Mouse (Mus musculus): ENCODE data around the gene Ntm. TPM values are rescaled to one million over a fixed set of nuclear protein-coding genes. Genes with fewer than 3 reads are reported as not detected.

Gene Ntm
- total and polyA plus RNA-seq, 3 experiments: 1.6 to 1.9 (median 1.8) TPM

- no peak overlapping the region for H3K9ac ChIP-seq (ENCODE audit: low read depth, low read length)
- TF ChIP-seq POLR2A (IDR thresholded peaks at IDR 0.05; ENCODE audit: insufficient read depth, low read depth, low read length) (no peak), CTCF (IDR thresholded peaks at IDR 0.05) (no peak)
- no peaks in the 10 kb centered on the region for H3K27me3 ChIP-seq (ENCODE audit: control insufficient read depth, insufficient read depth, low read length)
- H3K4me1 ChIP-seq (ENCODE audit: control insufficient read depth, insufficient read depth, low read length): no peaks in the 10 kb centered on the region
- no peaks in the 10 kb centered on the region for H3K36me3 ChIP-seq (ENCODE audit: control insufficient read depth, insufficient read depth, low read length)
- intact Hi-C loops (cut with DNase I): no loop called here
- no peak for DNase-seq
- H3K27ac ChIP-seq: no peak overlapping the region
- 78% methylated on average over 3 of the region's 3 CpGs for WGBS
- no peak overlapping the region for H3K4me3 ChIP-seq
- no peaks in the 10 kb centered on the region for H3K79me2 ChIP-seq (replicated peaks; ENCODE audit: control insufficient read depth, insufficient read depth, low read length)
These were observed 593.3 kb downstream of the Ntm start for GRCm38 (mm10) chr9:29369621-29370020.

- Histone ChIP-seq H3K79me2 (replicated peaks; ENCODE audit: control insufficient read depth, insufficient read depth, low read length) (no peaks in the 10 kb centered on the region), H3K4me1 (ENCODE audit: control insufficient read depth, insufficient read depth, low read length) (no peaks in the 10 kb centered on the region; the same call in 1 of the 2 replicates), H3K4me3 (no peak overlapping the region), H3K9ac (ENCODE audit: low read depth, low read length) (no peak overlapping the region), H3K36me3 (ENCODE audit: control insufficient read depth, insufficient read depth, low read length) (no peaks in the 10 kb centered on the region), H3K27ac (no peak overlapping the region), H3K27me3 (ENCODE audit: control insufficient read depth, insufficient read depth, low read length) (no peaks in the 10 kb centered on the region)
- no peak for DNase-seq
- 70% methylated on average over 3 of the region's 3 CpGs for WGBS
- intact Hi-C loops (cut with DNase I): no loop called here
- TF ChIP-seq EP300 (IDR thresholded peaks at IDR 0.05; ENCODE audit: insufficient read depth, low read depth, low read length) (no peak), POLR2A (IDR thresholded peaks at IDR 0.05; ENCODE audit: insufficient read depth, low read depth, low read length) (no peak), CTCF (IDR thresholded peaks at IDR 0.05) (no peak)
These were observed 594.6 kb downstream of the Ntm start for GRCm38 (mm10) chr9:29368291-29368690.

- H3K4me1 ChIP-seq (ENCODE audit: control insufficient read depth, insufficient read depth, low read length): no peaks in the 10 kb centered on the region
- 80% methylated on average over 4 of the region's 4 CpGs for WGBS
- no peak for TF ChIP-seq POLR2A (IDR thresholded peaks at IDR 0.05; ENCODE audit: insufficient read depth, low read depth, low read length)
- TF ChIP-seq EP300 (IDR thresholded peaks at IDR 0.05; ENCODE audit: insufficient read depth, low read depth, low read length): no peak
- no peak for TF ChIP-seq CTCF (IDR thresholded peaks at IDR 0.05)
- H3K4me3 ChIP-seq: no peak overlapping the region
- intact Hi-C loops (cut with DNase I): no loop called here
- H3K9ac ChIP-seq (ENCODE audit: low read depth, low read length): no peak overlapping the region
- no peaks in the 10 kb centered on the region for H3K27me3 ChIP-seq (ENCODE audit: control insufficient read depth, insufficient read depth, low read length)
- H3K27ac ChIP-seq: no peak overlapping the region
- H3K79me2 ChIP-seq (replicated peaks; ENCODE audit: control insufficient read depth, insufficient read depth, low read length): no peaks in the 10 kb centered on the region
- no peaks in the 10 kb centered on the region for H3K36me3 ChIP-seq (ENCODE audit: control insufficient read depth, insufficient read depth, low read length)
- DNase-seq: no peak
These were observed 605.1 kb downstream of the Ntm start for GRCm38 (mm10) chr9:29357796-29358195.

- Histone ChIP-seq H3K27me3 (ENCODE audit: control insufficient read depth, insufficient read depth, low read length) (no peaks in the 10 kb centered on the region), H3K4me1 (ENCODE audit: control insufficient read depth, insufficient read depth, low read length) (no peaks in the 10 kb centered on the region), H3K9ac (ENCODE audit: low read depth, low read length) (no peak overlapping the region), H3K4me3 (no peak overlapping the region), H3K36me3 (ENCODE audit: control insufficient read depth, insufficient read depth, low read length) (no peaks in the 10 kb centered on the region), H3K27ac (no peak overlapping the region), H3K79me2 (replicated peaks; ENCODE audit: control insufficient read depth, insufficient read depth, low read length) (no peaks in the 10 kb centered on the region)
- intact Hi-C loops (cut with DNase I): no loop called here
- no peak for DNase-seq
- 77% methylated on average over 7 of the region's 7 CpGs for WGBS
- TF ChIP-seq CTCF (IDR thresholded peaks at IDR 0.05) (no peak), POLR2A (IDR thresholded peaks at IDR 0.05; ENCODE audit: insufficient read depth, low read depth, low read length) (no peak), EP300 (IDR thresholded peaks at IDR 0.05; ENCODE audit: insufficient read depth, low read depth, low read length) (no peak)
These were observed 620.6 kb downstream of the Ntm start for GRCm38 (mm10) chr9:29342303-29342702.

- Histone ChIP-seq H3K9ac (ENCODE audit: low read depth, low read length) (no peak overlapping the region), H3K79me2 (replicated peaks; ENCODE audit: control insufficient read depth, insufficient read depth, low read length) (no peaks in the 10 kb centered on the region), H3K4me3 (no peak overlapping the region), H3K4me1 (ENCODE audit: control insufficient read depth, insufficient read depth, low read length) (no peaks in the 10 kb centered on the region), H3K36me3 (ENCODE audit: control insufficient read depth, insufficient read depth, low read length) (no peaks in the 10 kb centered on the region), H3K27ac (no peak overlapping the region), H3K27me3 (ENCODE audit: control insufficient read depth, insufficient read depth, low read length) (no peaks in the 10 kb centered on the region)
- DNase-seq: no peak
- intact Hi-C loops (cut with DNase I): no loop called here
- TF ChIP-seq EP300 (IDR thresholded peaks at IDR 0.05; ENCODE audit: insufficient read depth, low read depth, low read length): no peak
- WGBS: 86% methylated on average over 3 of the region's 3 CpGs
These were observed 621.6 kb downstream of the Ntm start for GRCm38 (mm10) chr9:29341292-29341691.

GRCm38 (mm10) chr9:29335671-29336070 lies 627.3 kb downstream of the Ntm start:
- no peak for DNase-seq
- Histone ChIP-seq H3K9ac (ENCODE audit: low read depth, low read length) (no peak overlapping the region), H3K36me3 (ENCODE audit: control insufficient read depth, insufficient read depth, low read length) (no peaks in the 10 kb centered on the region), H3K27ac (no peak overlapping the region), H3K4me1 (ENCODE audit: control insufficient read depth, insufficient read depth, low read length) (no peaks in the 10 kb centered on the region), H3K79me2 (replicated peaks; ENCODE audit: control insufficient read depth, insufficient read depth, low read length) (no peaks in the 10 kb centered on the region), H3K27me3 (ENCODE audit: control insufficient read depth, insufficient read depth, low read length) (no peaks in the 10 kb centered on the region), H3K4me3 (no peak overlapping the region)
- intact Hi-C loops (cut with DNase I): no loop called here
- no peak for TF ChIP-seq EP300 (IDR thresholded peaks at IDR 0.05; ENCODE audit: insufficient read depth, low read depth, low read length)
- no peak for TF ChIP-seq CTCF (IDR thresholded peaks at IDR 0.05)
- no peak for TF ChIP-seq POLR2A (IDR thresholded peaks at IDR 0.05; ENCODE audit: insufficient read depth, low read depth, low read length)
- 80% methylated on average over 2 of the region's 2 CpGs for WGBS

Measured in heart, adult 2 months (tissue).